Mouse (Mus musculus) ovary, adult 18-20 months (tissue): ENCODE results near the gene Cyp2t4.

Experiments
- DNase-seq: peaks from one replicate; pipeline ENCODE4 v3.0.0; 2022; ENCODE audit warnings: low spot score, mixed read lengths

The Cyp2t4 gene

DNA sequence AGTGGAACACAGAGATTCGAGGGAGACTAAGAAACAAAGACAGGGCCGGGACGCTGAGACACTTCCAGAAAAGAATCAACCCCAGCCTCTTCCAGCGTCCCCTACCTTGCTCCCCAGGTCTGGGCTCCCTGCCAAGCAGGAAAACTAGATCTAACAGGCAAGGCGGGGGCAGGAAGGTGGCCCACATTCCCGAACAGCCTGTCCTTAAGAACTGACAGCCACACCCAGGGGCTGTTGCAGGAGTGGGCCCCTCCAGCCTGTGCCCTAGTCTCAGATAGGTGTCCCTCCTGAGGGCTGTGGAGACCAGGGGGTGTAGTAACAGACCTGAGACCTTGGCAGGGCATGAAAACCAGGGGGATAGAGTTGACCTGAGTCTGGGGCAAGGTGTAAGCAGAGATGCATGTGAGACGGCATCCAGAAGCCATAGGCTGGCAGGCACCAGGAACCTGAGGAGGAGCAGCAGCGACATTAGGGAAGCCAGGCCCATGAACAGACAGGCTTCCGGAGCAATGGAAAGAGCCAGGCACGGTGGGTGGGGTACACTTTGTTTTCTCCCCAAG is at the start of gene Cyp2t4:
Gene Cyp2t4 (plus strand): TSS at position 510 of the 560 bp plus-strand sequence.
- no peak for DNase-seq

DNA sequence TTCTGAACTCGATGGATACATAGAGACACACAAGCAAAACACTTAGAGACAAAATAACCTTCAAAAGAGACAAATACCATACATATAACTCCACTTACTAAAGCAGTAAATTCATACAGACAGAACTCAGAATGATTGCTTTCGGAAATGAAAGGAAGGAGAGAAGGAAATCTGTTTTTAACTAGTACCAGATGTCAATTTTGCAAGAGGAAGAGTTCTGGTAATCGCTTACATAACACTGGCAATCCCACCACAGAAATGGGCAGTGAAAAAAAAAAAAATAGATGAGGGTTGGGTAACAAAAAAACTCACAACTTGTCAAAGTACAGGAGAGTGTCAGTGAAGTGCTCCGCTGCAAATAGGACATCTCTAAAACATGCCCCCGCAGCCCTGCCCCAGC is 48.6 kb upstream of the Cyp2t4 start:
- no peak for DNase-seq

DNA sequence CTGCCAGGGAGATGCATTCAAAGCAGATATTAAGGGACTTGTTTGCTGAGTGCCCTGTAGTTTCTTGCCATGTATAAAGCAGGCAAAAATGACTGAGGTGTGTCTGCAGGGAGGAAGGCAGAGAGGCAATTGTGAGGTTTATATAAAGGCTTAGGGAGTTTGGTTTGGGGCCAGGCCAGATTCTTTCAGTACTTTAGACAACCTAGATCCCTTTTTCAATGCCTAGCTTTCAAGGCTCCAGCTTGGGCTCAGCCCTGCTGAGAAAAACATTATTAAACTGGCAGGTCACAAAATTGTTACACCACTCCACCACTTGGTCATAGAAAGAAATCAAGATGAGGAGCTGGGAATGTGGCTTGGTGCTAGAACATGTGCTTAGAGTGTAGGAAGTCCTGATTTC is 43.2 kb upstream of the Cyp2t4 start:
- DNase-seq: no peak

DNA sequence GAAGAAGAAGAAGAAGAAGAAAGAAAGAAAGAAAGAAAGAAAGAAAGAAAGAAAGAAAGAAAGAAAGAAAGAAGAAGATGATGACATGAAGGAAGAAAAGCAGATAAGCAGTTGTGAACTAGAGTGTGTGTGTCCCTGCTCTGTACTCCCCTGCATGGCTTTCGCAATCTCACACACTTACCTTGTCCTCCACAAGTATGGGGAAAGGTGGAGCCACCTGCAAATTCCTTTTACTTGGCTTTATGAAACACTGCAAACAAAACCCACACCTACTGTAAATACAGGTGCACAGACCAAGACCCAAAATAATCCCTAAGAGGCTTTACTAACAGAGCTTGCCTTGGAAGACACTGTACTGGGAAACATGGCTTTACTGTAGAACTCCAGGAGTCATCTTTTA is 42.5 kb upstream of the Cyp2t4 start:
- no peak for DNase-seq

DNA sequence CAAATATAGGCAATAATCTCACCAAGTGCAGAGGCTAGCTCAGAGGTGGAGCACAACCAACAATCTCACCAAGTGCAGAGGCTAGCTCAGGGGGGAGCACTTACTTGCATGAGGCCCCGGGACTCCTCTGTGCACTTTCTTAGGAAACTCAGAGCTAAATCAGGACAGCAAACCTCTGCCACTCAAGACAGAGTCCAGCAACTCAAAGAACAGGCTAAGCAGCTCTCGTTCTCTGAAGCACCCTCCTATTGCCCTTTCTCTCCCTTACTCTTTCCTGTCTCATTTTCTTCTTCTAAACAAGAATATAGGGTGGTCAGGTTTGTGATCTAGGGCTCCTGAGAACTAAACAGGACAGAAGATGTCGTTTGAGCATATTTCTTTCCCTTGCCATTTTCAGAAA is 41.5 kb upstream of the Cyp2t4 start:
- no peak for DNase-seq

DNA sequence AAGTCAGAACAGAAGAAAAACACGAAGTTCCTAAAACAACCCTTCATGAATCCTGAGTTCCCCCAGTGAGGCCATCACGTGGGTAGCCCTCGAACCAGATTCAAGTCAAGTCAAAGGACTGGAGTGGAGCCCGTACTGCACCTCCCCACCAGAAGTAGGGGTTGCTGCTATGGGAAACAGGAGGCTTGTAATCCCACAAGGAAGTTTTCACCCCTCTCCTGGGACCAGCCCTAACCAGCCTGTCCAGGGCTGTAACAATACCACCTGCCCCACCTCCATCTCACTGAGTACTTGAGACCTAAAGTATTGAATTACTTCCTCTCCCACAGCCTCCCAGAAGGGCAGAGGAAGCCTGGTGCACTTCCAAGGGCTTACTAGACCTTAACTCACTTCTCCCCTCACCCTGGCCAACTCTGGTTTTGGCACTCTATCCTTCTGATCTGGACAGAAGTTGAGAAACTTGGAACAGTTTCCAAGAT is 35.4 kb upstream of the Cyp2t4 start:
- DNase-seq: peak; percentile 54

DNA sequence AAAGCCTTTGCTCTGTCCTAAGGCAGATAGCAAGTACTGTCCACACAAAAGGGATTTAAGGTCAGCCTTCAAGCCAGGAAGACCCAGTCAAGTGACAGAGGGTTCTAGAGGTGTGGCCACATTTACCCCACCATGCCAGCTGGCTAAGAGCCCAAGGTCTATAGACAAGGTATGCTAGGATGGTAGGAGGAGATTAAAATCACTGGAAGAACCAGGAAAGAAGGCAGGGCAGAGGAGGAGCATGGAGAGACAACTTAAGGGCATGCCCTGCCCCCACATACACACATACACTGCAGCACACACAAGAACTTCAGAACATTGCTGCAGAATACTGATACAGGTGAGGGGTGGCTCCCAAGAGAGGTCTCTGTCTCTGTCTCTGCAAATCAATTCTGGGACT is 33.8 kb upstream of the Cyp2t4 start, which contains the start of gene Cyp2f2:
Gene Cyp2f2 (plus strand): TSS at position 234 of the 400 bp plus-strand sequence.
- DNase-seq: no peak

DNA sequence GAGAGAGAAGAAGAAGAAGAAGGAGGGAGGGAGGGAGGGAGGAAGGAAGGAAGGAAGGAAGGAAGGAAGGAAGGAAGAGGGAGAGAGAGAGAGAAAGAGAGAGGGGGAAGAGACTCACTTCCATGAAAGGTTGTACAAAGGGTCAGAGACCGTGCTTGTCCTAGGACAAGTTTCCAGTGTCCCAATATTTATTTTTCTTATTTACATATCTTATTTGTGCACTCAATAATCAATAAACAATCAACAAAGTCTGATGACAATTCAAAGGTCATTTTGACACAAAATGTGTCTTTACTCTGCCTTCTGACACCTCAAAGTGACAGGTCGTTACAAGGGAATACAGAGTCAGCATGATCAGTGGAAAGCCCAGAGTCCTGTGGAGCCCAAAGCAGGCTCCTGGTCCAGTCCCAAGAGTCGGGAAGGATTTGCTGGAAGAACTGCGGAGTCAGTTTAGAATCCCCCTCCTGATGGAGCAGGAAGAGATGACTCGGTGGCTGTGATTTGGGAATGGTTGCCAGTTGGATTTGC is 29.1 kb upstream of the Cyp2t4 start:
- no peak for DNase-seq

DNA sequence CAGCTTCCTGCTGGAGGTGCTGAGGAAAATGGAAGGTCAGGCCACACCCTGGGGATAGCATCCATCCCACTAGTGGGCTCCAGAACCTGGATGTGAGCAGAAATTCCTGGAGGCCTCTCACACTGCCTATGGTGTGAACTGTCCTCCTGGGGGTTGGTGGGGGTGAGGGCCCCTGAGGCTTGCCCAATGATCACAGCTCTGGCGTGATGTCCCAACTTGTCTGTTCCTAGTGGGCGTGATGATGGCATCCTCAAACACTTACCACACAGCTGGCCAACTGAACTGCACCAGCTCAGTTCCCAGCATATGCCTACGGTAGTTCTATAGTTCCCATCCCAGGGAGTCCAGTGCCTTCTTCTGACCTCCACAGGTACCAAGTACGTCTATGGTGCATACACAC is 28.5 kb upstream of the Cyp2t4 start:
- DNase-seq: no peak

DNA sequence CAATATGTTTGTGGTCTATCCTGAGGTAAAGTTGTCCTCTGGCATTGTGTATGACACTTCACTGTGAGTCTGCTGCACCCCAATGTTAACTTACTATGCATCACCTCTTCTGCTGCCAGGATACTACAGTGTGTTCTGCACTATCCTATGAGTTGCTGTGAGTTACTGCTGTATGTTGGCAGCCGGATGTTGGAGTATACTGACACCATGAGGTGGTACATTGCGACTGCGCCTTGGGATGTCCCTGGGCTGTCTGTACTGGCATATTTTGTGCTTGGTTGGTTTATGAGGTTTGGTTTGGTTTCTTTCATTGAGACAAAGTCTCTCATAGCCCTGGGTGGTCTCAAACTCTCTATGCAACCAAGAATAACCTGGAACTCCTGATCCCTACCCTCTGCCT is 25.4 kb upstream of the Cyp2t4 start:
- no peak for DNase-seq

DNA sequence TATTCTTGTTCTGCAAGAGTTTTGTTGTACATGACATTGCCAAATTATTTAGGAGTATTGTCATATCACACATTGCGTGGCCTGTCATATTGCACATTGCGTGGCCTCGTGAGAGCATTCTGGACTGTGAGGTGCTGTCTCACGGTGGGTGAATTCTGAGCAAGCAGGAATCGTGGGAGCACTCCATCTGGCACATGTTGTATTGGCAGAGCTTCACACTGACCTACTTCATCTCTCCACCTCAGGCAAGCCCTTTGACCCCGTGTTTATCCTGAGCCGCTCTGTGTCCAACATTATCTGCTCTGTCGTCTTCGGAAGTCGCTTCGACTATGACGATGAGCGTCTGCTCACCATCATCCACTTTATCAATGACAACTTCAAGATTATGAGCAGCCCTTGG is 24.6 kb upstream of the Cyp2t4 start:
- no peak for DNase-seq

DNA sequence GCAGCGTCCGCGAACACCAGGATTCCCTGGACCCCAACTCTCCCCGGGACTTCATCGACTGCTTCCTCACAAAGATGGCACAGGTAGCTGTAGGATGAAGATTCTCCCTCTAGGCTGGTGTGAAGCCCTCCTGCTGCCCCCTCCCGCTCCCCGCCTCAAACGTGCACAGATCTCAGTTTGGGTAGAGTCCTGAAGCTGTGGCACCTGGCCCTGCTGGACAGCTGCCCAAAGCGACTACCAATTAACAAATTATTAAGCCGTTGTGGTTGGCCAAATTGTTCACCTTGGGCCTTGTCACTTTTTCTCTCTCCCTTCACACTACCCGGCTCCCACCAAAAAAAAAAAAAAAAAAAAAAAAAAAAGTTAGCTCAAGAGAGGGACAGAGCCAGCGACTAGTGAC is 23.7 kb upstream of the Cyp2t4 start:
- DNase-seq: no peak

DNA sequence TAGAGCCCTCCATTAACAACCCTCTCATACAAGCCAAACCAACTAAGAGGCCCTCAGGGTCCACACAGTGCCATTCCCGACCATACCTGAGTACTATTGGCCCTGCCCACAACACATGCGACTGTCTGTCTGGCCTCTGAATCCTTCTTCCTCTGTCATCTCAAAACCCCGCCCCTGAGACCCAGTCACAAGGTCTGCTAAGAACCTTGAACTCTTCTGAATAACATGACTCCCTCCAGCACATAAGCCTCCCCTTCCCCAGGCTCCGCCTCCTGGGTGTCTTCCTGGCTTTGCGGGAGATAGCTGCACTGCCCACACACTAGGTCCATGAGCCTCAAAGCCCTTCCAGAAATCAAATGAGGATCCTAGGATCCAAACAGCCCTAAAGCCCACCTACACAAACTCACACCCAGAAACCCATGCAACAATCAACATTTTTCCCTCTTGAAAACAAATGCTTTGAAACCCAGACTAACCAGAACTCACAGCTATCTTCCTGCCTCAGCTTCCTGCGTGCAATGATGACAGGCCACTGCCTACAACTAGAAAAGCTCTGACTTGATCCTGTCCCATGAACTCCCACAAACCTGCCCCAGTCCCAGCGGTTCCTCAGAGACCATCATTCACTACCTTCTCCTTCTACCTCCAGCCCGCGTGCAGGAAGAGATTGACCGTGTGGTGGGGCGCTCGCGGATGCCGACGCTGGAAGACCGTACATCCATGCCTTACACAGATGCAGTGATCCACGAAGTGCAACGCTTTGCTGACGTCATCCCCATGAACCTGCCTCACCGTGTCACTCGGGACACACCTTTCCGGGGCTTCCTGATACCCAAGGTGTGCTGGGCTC is 22.8 kb upstream of the Cyp2t4 start:
- DNase-seq: no peak

DNA sequence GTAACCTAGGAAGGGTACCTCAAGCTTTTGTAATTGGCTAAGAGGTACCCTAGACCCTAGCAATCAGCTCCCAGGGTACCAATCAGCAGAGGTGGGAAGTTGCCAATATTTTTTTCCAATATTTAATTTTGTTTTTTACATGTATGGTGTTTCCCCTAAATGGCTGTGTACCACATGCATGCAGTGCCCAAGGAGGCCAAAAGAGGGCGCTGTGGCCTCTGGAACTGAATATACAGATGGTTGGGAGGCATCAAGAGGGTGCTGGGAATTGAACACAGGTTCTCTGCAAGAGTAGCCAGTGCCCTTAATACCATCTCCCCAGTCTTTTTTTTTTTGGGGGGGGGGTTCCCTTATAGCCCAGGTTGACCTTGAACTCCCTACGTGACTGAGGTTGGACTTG is 22.1 kb upstream of the Cyp2t4 start:
- DNase-seq: no peak

DNA sequence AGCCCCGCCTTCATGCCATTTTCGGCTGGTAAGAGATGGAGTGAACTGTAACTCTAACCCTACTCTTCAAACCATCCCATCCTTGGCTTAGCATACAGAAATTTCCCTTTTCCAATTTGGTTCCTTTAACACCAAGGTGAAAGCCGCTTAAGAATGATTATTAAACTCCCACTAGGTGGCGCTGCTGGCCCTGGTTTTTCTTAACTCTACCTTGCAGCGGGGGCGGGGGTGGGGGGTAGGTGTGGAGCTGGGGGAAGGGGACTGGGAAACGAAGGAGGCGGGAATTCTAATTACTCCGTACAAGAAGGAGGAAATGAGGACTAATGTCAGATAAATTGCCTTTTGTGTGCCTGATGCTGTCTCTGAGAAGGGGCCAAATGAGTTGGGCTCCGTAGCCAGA is 20.9 kb upstream of the Cyp2t4 start:
- DNase-seq: no peak

DNA sequence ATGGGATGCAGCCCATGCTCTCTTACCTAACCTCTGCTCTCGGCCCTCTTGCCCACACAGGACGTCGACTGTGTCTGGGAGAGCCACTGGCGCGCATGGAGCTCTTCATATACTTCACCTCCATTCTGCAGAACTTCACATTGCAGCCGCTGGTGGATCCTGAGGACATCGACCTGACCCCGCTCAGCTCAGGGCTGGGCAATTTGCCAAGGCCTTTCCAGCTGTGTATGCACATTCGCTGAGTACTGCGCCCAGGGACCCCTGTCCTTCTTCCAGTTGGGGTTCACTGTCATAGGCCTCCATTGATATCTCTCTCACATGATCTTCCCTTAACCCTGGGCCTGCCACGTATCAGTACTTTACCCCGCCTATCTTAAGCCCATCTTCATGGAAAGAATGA is 20.4 kb upstream of the Cyp2t4 start:
- DNase-seq: no peak

DNA sequence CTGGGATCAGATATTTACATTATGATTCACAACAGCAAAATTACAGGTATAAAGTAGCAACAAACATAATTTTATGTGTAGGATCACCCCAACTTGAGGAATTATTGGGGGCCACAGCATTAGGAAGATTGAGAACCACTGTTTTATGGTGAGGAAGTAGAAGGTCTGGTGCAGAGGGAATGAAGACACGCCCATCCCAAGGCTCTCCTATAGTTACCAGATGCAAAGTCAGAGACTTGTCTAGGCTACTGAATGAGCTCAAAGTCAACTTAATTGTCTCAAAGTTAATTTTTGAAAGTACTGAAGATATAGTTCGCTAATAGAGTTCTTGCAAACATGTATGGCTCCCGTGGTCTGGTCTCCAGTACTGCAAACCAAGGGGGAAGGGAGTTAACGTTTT is 19.8 kb upstream of the Cyp2t4 start:
- DNase-seq: no peak

DNA sequence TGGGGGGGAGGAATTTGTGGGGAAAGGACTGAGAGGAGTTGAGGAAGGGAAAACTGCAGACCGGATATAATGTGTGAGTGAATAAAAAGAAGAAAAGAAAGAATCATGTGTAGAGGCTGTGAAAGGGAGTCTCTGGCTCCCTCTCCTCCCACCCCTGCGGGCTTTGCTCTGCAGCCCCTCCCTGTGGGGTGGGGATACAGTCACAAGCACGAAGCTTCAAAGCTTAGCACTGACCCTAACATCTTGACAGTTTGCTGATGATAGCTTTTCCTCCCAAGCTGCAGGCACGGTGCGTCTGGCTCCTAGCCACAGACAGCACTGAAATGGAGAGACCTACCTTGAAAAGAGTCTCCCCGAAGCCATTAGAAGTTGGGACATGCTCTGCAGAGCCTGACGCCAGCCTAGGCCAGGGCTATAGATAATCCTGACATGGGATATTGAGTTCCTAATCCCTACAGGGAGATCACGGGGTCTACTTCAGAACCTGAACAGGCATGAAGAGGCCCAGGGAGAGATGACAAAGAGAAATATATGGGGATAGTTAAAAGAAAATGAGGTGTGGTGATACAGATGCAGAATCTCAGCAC is 17.0 kb upstream of the Cyp2t4 start:
- no peak for DNase-seq

DNA sequence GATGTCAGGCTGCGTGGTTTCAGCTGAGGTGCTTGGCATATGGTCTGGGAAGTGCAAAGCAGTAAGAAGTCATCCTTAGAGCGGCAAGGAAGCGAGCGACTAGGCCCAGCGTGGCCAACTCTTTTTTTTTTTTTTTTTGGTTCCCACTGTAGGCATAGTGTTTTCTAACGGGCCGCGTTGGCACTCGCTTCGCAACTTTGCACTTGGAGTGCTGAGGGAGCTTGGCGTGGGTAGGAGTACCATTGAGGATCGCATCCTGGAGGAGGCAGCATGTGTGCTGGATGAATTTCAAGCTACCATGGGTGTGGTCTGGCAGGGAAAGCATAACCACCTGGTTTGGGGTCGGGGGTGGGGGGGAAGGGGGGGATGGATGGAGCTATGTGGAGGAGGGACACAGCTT is 2.5 kb downstream of the Cyp2t4 start:
- DNase-seq: no peak

DNA sequence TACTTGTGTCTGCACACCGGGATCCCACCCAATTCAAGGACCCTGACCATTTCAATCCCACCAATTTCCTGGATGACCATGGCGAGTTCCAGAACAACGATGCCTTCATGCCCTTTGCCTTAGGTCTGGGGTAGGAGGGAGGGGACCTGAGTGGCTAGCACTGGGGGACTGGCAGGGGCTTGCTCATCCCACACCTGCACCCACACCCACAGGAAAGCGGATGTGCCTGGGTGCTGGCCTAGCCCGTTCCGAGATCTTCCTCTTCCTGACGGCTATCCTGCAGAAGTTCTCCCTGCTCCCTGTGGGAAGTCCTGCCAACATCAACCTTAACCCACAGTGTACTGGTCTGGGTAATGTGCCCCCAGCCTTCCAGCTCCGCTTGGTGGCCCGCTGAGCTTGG is 4.7 kb downstream of the Cyp2t4 start:
- no peak for DNase-seq

DNA sequence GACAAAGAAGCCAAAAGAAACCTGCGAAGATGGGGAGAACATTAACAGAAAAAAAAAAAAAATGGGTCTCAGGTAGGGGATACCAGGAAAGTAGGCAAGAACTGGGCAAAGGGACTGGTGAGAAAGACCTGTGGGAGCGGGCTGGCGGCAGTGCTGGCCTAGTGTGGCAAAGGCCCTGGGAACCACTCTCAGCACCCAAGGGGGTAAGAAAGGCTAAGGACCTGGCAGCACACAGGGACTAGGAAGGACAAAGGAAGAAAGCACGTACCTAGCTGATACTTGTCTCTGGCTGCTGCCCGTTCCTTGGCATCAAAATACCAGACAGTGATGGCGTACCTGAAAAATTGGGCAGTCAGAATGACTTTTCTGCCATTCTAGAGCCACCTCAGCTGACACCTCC is 5.7 kb downstream of the Cyp2t4 start:
- no peak for DNase-seq

DNA sequence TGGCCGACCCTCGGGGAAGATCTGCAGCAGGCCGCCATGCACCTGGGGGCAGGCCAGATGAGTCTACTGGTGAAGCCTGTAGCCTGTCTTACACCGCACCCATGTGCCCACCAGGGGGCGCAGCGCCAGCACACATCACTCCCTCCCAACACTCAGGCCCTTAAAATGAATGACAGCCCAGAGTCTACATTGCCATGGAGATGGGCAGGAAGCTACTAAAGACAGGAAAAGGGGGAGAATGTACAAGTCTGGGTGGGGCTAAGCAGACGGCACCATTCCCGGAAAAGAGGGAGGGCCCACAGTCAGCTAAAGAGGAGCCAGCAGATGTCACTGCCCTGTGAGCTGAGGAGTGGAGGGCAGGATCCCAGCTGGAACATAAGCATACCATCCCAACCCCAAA is 6.4 kb downstream of the Cyp2t4 start:
- DNase-seq: peak; percentile 69

DNA sequence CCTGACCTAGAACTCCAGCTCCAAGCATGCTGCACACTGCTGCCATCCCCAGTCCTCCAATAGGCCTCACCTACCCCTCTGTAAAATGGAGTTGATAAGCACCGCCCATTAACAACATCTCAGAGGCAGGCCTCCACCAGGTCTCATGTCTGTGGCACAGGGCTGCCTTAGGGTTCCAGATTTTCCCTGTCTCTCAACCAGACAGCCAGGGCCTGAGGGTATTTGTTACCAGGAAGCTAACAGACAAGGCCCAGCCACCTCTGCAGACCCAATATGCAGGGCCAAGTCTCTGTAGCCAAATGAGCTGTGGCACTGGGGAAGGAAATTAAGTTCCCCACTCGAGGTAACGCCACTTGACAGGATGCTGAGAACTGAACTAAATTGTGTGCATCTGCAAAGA is 7.4 kb downstream of the Cyp2t4 start:
- DNase-seq: no peak
